Mouse (Mus musculus) left cerebral cortex, adult 2 months (tissue): ENCODE measurements at regions not wholly inside any gene's neighbourhood (a gene's known extent, or its start where the extent isn't known, plus 50 kb on each side); places are given as distances from the start of the nearest gene placed in this dataset.

Experiments
- DNase-seq, 2 experiments: peaks; one replicate each; pipeline ENCODE4 v3.0.0; 2021 to 2022; ENCODE audit warnings: low spot score in 2 of 2, mixed read lengths in 1 of 2; ENCODE audit errors: extremely low spot score in 1 of 2
- H3K27ac ChIP-seq: fragments of 200-600 bp; 2 replicates; pipeline ENCODE4 v1.8.1; 2022
- H3K4me3 ChIP-seq: fragments of 200-600 bp; 2 replicates; pipeline ENCODE4 v1.8.1; 2022
- CTCF ChIP-seq: fragments of 200-600 bp; IDR thresholded peaks from 2 replicates; pipeline ENCODE4 v1.8.1; 2022; ENCODE audit warnings: antibody characterized with exemption, mild to moderate bottlenecking, moderate library complexity
- intact Hi-C: fragments of 180-260 bp; cut with DNase I; formaldehyde crosslinking; loops from one replicate; pipeline ENCODE4 v1.15.1; 2025

DNA sequence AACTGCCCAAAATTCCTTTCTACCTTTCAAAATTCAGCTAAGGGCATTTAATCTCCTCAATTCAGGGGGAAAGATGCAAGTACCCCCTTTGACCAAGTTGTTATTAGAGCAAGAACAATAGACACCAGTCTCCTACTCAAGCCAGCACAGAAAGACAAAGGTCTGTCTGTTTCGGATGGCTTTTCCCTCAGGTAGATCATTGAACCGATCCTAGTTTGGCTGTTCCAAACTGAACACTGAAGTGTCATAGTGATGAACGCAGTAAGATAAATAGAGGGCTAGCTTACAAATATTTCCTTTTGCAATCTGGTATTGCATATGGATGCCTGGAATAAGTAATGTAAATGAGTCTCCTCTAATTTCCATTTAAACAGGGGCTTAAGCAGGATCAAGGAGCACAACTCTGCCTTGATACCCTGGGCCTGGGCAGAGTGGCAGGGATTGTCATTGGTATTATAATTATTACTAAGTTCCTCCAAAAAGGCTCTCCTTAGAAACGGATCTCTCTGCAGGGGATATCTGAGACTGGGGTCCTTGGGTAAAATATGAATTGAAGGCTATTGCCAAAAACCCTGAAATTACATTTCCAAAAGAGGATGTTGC lies 452.6 kb downstream of the Adgrl2 start:
- H3K4me3 ChIP-seq = no peak overlapping the region
- no peak overlapping the region for H3K27ac ChIP-seq
- intact Hi-C loops = no loop called here

DNA sequence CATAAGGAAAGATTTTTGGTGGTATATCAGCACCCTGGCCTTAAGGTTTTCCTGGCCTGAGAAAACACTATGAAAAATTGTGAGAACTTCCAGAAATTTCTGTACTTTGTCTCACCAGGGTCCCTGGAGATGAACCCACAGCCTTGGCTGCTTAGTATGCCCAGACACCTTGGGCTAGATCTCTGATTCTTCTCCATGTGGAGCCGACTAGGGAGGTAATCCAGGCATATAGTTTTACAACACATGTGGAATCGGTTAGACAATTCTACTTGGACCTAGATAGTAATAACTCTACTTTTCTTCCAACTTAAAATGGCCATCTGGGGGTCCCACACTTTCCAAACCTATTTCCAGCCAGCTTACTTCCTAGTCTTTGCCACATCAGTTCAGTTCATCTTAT lies 460.5 kb downstream of the Adgrl2 start:
- DNase-seq = no peak
- Histone ChIP-seq H3K27ac (no peak overlapping the region), H3K4me3 (no peak overlapping the region)
- intact Hi-C loops = no loop called here
- TF ChIP-seq CTCF = no peak

More for the DNA sequence above, 452.6 kb downstream of the Adgrl2 start:
- no peak for DNase-seq
- TF ChIP-seq CTCF = no peak

DNA sequence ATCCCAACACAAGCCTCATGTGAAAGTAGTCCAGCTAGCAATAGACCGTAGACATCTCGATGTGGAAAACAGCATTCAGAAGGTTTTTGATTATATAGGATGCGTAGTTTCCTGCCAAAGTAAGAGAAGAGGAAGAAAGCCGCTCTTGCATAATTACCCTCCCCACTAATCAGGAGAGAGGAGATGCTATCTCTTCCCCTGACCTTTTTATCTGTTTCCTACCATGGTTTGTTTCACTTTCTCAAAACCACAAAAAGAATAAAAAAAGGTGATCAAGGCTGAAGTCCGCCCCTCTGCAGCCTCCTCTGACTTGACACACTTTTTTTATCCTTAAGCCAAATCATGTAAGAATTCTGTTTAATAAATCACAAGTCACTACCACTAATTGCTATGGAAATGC lies 480.0 kb downstream of the Adgrl2 start:
- no peak for TF ChIP-seq CTCF
- DNase-seq = no peak
- Histone ChIP-seq H3K4me3 (no peak overlapping the region), H3K27ac (no peak overlapping the region)
- intact Hi-C loops = no loop called here

DNA sequence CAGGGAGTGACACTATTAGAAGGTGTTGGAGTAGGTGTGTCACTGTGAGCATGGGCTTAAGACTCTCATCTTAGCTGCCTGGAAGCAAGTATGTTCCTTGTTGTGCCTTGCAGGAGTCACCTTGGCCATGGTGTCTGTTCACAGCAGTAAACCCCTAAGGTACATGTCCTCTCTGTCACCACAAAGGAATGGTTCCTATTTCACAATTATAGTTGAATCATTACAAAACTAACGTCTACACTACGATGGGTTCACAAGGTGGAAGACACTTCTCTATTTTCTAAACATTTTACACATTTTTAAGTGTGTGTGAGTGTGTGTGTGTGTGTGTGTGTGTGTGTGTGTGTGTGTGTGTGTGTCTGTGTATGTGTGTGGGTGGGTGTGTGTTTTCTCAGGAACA lies 485.4 kb downstream of the Adgrl2 start:
- TF ChIP-seq CTCF = no peak
- intact Hi-C loops = no loop called here
- Histone ChIP-seq H3K4me3 (no peak overlapping the region), H3K27ac (no peak overlapping the region)
- no peak for DNase-seq

DNA sequence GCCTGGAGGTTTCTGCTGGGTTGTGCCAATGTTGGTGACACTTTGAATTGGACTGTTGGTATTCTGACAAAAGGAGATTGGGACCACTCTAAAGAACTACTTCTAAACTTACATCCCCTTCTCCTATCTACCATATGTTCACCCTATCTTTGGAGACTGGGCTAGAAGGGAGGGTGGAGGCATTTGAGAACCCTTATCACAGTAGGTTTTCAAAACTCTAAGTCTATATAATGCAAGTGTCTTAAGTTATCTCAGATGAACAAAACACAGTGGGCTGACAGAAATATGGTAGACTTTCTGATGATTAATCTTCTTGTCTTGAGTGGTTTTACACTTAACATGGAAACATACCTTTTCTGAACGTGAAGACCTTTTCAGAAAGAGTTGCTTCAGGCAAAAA lies 486.9 kb downstream of the Adgrl2 start:
- intact Hi-C loops = no loop called here
- no peak for TF ChIP-seq CTCF
- Histone ChIP-seq H3K4me3 (no peak overlapping the region), H3K27ac (no peak overlapping the region)
- DNase-seq = no peak

DNA sequence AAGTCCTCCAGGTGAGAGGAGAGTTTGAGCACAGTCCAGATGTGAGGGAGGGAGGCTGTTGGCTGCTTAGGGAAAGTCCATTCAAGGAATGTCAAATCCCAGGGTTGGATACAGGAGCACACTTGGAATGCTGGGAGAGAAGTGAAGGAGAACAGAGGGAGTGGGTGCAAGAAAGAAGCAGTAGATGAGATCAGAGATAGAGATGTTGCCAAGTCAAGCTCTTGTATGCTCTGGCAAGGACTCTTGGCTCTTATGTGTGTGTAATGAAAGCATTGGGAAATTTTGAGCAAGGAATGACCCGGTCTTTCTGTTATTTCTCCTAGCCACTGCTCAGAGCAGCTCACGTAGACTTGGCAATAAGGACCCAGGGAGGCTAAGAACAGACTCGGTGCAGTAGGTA lies 488.6 kb downstream of the Adgrl2 start:
- no peak overlapping the region for H3K27ac ChIP-seq
- TF ChIP-seq CTCF = no peak
- DNase-seq = no peak
- intact Hi-C loops = no loop called here
- H3K4me3 ChIP-seq = no peak overlapping the region

DNA sequence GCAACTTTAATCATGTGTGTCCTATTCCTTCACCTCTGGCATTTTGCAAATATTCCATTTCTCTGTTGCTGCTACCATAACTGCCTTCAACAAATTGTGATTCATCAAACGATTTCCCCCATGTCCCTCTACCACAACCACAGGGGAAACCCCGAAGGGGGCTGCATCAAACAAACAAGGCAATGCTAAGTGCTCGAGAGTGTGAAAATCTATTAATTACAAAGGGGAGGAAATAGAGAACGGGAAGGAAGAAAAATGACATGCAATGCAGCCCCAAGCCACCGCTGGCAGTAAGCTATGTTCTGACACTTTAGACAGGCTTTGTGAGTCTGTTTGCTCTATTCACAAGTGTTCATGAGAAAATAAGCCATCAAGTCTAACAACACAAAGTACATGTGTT lies 493.7 kb downstream of the Adgrl2 start:
- no peak overlapping the region for H3K4me3 ChIP-seq
- intact Hi-C loops = no loop called here
- DNase-seq = no peak
- no peak for TF ChIP-seq CTCF
- no peak overlapping the region for H3K27ac ChIP-seq

DNA sequence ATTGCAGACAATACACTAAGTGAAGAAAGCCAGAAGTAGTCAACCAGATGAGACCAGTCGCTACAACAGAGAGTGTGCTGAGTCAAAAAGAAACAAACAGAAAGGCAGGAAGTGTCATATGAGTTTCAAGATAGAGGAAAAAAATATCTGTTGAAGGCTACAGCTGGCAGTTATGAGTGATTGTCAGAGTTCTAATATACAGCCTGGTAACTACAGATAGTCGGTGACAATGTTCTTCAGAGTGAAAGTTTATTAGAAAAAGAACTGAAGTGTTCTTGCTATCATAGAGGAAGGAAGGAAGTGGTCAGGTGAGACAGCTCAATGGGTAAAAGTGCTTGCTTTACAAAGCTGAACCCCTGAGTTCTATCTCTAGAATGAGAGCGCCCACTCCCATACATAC lies 499.1 kb downstream of the Adgrl2 start:
- Histone ChIP-seq H3K27ac (no peak overlapping the region), H3K4me3 (no peak overlapping the region)
- intact Hi-C loops = no loop called here
- no peak for DNase-seq
- no peak for TF ChIP-seq CTCF

DNA sequence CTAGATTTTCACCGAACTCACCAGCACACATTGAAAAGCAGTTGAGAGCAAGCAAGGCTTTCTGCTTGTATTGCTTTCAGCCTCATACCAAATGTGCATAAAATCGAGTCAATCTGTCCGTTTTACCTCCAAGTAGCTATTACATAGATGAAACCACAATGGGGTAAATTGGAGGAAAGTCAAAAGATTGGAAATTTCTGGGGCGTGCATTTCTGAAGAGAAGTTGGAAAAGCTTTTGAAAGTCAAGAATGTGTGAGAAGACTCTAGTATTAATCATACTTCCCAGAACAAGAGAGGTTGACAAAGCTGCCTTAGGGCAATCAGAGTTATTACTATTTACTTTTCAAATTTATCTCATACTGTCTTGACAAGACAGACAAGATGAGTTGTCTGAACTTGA lies 501.2 kb downstream of the Adgrl2 start:
- no peak for DNase-seq
- no peak overlapping the region for H3K4me3 ChIP-seq
- no peak for TF ChIP-seq CTCF
- intact Hi-C loops = no loop called here
- H3K27ac ChIP-seq = no peak overlapping the region

DNA sequence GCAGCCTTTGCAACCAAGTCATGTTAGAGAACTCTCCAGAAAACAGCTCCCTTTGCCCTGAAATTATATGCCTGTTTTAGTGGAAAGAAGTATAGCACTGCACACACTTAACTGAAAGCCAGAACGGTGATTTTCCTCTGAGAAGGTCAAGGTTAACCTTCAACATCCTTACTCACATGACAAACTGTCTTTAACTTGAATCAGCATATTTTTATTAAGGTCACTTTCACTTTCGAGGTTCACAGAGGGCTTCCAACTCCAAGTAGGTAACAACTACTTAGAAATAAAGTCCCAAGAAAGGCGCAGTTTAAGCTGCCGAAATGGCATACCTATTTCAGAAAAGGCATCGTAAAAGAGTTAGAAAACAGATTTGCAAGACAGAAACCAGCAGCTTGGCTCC lies 502.4 kb downstream of the Adgrl2 start:
- intact Hi-C loops = no loop called here
- no peak overlapping the region for H3K27ac ChIP-seq
- no peak overlapping the region for H3K4me3 ChIP-seq
- DNase-seq = no peak
- no peak for TF ChIP-seq CTCF

DNA sequence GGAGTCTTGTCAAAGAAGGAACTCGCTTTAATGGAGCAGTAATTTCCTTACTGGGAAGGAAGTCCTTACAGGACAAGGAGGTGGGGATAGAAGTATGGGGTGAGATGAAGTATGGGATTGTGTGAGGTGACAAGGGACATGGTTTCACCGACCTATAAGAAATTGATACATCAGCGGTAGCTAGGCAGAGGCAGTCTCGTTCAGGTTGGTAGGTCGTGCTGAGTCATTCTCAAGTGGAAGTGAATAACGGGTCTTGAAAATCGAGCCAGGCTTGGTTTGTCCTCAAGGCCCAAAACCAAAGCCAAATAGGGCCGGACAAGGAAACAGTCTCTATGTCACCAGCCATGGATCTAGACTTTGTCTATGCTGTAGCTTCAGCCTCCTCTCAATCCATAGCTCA lies 514.5 kb downstream of the Adgrl2 start:
- Histone ChIP-seq H3K27ac (no peak overlapping the region), H3K4me3 (no peak overlapping the region)
- intact Hi-C loops = no loop called here
- no peak for TF ChIP-seq CTCF
- no peak for DNase-seq

DNA sequence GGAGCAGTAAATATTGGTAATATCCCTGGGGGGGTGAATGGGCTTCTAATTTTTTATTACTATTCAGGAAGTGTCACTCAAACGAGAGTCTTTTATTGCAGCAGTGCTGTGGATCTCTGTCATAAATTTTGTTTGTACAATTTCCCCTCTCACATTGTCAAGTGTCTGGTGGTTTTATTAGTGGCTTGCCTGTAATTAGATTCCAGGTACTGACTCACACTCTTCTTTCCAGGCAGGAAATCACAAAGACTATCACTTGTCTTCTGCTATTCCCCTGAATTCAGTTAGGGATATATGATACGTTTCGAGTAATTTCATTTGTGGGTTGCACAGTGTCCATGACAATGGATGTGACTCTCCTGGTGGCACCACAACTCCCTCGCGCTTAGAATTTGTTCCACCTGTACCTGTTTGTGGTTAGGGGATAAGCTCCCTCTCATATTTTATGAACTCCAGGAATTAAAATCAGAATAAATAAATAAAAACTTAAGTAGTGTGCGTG lies 517.4 kb downstream of the Adgrl2 start:
- no peak for TF ChIP-seq CTCF
- no peak for DNase-seq
- intact Hi-C loops = no loop called here
- Histone ChIP-seq H3K4me3 (no peak overlapping the region), H3K27ac (no peak overlapping the region)

DNA sequence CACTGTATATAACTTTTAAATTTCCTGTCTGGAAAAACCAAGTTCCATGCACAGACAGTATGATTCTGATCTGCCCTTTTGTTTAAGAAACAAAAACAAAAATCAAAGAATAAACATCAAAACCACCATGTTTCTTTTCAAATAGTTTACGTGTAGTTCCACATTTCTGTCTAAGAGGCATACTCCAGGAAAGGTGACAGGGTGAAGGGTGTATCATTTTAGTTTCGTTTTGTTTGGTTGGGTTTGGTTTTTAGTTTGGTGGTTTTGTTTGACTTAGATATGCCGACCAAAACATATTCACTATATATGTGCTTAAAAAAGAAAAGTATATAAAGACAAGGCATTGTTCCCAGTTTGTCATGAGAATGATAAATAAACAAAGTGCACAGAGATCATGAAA lies 524.9 kb downstream of the Adgrl2 start:
- intact Hi-C loops = no loop called here
- TF ChIP-seq CTCF = no peak
- no peak overlapping the region for H3K4me3 ChIP-seq
- H3K27ac ChIP-seq = no peak overlapping the region
- no peak for DNase-seq
